Mouse (Mus musculus): ENCODE measurements around the gene S1pr5. TPM values are rescaled to one million over a fixed set of nuclear protein-coding genes. Genes with fewer than 3 reads are reported as not detected.

S1pr5 gene
- total RNA-seq (2023), result under 1 TPM; 0.30 to 0.35 TPM

GRCm38 (mm10) chr9:21248326-21248725, at the start of gene S1pr5:
S1pr5 (minus strand) TSS chr9:21248443.

GRCm38 (mm10) chr9:21291022-21291787, 43.0 kb upstream of the S1pr5 start, which contains the start of gene Cdkn2d:
Cdkn2d (minus strand) TSS chr9:21291407.

GRCm38 (mm10) chr9:21287571-21288402, 39.5 kb upstream of the S1pr5 start, which contains the start of gene Kri1:
Kri1 (minus strand) TSS chr9:21287969.

GRCm38 (mm10) chr9:21265000-21265561, 16.8 kb upstream of the S1pr5 start, which contains the start of gene Atg4d:
Atg4d (plus strand) TSS chr9:21265293.

GRCm38 (mm10) chr9:21238733-21239464, 9.3 kb downstream of the S1pr5 start, which contains the start of gene Keap1:
Keap1 (minus strand) TSS chr9:21239361.

Other genes with a start within 250 kb of the S1pr5 start
- gene Mrpl4, start 245.7 kb downstream of the S1pr5 start, total RNA-seq (2023), result 10 to 100 TPM; 54.8 to 56.5 TPM
- gene Icam1, start 232.5 kb downstream of the S1pr5 start, total RNA-seq (2023), result 10 to 100 TPM; 58.0 TPM
- gene Icam4, start 219.1 kb downstream of the S1pr5 start, total RNA-seq (2023), result under 1 TPM in 1 of 2 experiments, not detected in 1; 0.73 TPM
- under 1 TPM; 0.18 to 0.29 TPM for gene Icam5, start 216.4 kb downstream of the S1pr5 start, total RNA-seq (2023)
- gene Zglp1, start 181.3 kb downstream of the S1pr5 start, total RNA-seq (2023), result 1 to 10 TPM in 1 of 2 experiments, not detected in 1; 2.0 TPM
- 1 to 10 TPM; 2.0 to 2.3 TPM for gene Gm49373, start 175.3 kb downstream of the S1pr5 start, total RNA-seq (2023)
- 10 to 100 TPM; 27.0 to 29.9 TPM for gene Fdx1l, start 174.8 kb downstream of the S1pr5 start, total RNA-seq (2023)
- gene Gm38431, start 156.4 kb downstream of the S1pr5 start, total RNA-seq (2023), result 10 to 100 TPM in 1 of 2 experiments, 1 to 10 TPM in 1; 7.7 to 10.6 TPM
- gene Raver1, start 156.4 kb downstream of the S1pr5 start, total RNA-seq (2023), result 100 to 1,000 TPM; 109 to 117 TPM
- gene Tyk2, start 117.2 kb downstream of the S1pr5 start, total RNA-seq (2023), result 10 to 100 TPM; 64.0 to 68.8 TPM
- 100 to 1,000 TPM; 103 to 110 TPM for gene Cdc37, start 98.5 kb downstream of the S1pr5 start, total RNA-seq (2023)
- gene Pde4a, start 82.7 kb downstream of the S1pr5 start, total RNA-seq (2023), result 10 to 100 TPM; 10.2 to 10.4 TPM
- gene Keap1, start 9.1 kb downstream of the S1pr5 start, total RNA-seq (2023), result 10 to 100 TPM; 30.9 to 43.4 TPM
- 10 to 100 TPM; 55.8 to 57.5 TPM for gene Atg4d, start 16.9 kb upstream of the S1pr5 start, total RNA-seq (2023)
- gene Kri1, start 39.5 kb upstream of the S1pr5 start, total RNA-seq (2023), result 100 to 1,000 TPM; 151 to 153 TPM
- gene Cdkn2d, start 43.0 kb upstream of the S1pr5 start, total RNA-seq (2023), result 10 to 100 TPM; 28.0 to 33.7 TPM
- gene Ap1m2, start 63.9 kb upstream of the S1pr5 start, total RNA-seq (2023), result 1 to 10 TPM; 2.7 to 2.9 TPM
- gene Slc44a2, start 72.3 kb upstream of the S1pr5 start, total RNA-seq (2023), result 100 to 1,000 TPM; 368 to 370 TPM
- 100 to 1,000 TPM; 135 to 155 TPM for gene Ilf3, start 119.4 kb upstream of the S1pr5 start, total RNA-seq (2023)
- 10 to 100 TPM; 74.8 TPM for gene Qtrt1, start 163.4 kb upstream of the S1pr5 start, total RNA-seq (2023)
- 100 to 1,000 TPM; 224 to 230 TPM for gene Dnm2, start 176.5 kb upstream of the S1pr5 start, total RNA-seq (2023)

All from B cell, adult 67 days (primary cell).